Mouse (Mus musculus): ENCODE data around the gene Rcan2. TPM values are rescaled to one million over a fixed set of nuclear protein-coding genes. Genes with fewer than 3 reads are reported as not detected.

Gene Rcan2
- total and polyA plus RNA-seq, 2 experiments from 2014 or later: 50.0 to 69.8 TPM

DNA sequence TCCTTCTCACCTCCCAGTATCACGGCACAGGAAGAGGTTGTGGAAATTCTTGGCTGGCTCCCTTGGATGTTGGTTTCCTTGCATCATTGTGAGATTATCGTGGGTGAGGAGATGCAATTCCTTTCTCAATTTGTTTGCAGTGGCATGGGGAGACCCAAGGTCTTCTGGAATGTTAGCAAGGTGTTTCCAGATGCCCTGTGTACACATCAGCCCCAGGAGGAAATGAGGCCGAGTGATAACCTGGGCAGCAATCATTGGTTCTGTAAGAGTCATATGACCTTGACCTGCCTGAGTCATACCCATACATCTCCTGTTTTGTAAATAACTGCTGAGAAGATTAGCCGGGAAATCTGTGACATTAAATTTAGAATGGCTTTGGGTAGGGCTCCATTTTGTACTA, 10.3 kb downstream of the Rcan2 start:
- WGBS: 84% methylated on average over 4 of the region's 4 CpGs
- Histone ChIP-seq H3K27ac (ENCODE audit: low read depth, low read length) (no peak overlapping the region), H3K4me2 (ENCODE audit: low read depth) (no peak overlapping the region), H3K9me3 (ENCODE audit: low read length) (no peaks in the 10 kb centered on the region), H3K4me1 (ENCODE audit: insufficient read depth) (no peaks in the 10 kb centered on the region), H3K9ac (no peak overlapping the region), H3K27me3 (ENCODE audit: insufficient read depth, low read length) (no peaks in the 10 kb centered on the region), H3K4me3 (ENCODE audit: low read depth, low read length) (no peak overlapping the region), H3K36me3 (ENCODE audit: insufficient read depth) (no peaks in the 10 kb centered on the region)
- TF ChIP-seq CTCF (IDR thresholded peaks at IDR 0.05; ENCODE audit: low read depth): no peak
- ATAC-seq: no peak
- DNase-seq: no peak

DNA sequence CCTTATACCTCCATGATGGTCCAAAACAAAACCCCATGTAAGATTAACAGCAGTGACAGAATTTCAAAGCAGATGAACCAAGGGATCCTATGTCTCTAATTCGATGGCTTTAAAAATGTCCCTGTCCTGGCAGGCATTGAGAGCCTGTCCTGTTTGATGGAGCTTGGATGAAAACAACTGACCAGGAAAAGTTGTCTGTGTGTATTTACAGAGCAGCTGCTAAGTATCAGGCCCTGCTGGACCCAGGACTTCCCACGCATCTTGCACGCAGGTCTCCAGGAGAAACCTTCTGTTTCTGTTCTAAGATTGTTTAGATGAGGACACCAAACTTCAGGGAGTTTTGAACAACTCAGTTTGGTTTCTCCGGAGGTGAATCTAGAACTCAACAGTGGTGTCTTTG, 14.2 kb downstream of the Rcan2 start:
- Histone ChIP-seq H3K27me3 (ENCODE audit: insufficient read depth, low read length) (0 out of 2 replicates have a peak, but pooled peaks cover 3% of the 10 kb centered on the region), H3K9ac (no peak overlapping the region), H3K4me1 (ENCODE audit: insufficient read depth) (no peaks in the 10 kb centered on the region), H3K9me3 (ENCODE audit: low read length) (no peaks in the 10 kb centered on the region), H3K27ac (ENCODE audit: low read depth, low read length) (no peak overlapping the region), H3K4me2 (ENCODE audit: low read depth) (no peak overlapping the region), H3K36me3 (ENCODE audit: insufficient read depth) (no peaks in the 10 kb centered on the region), H3K4me3 (ENCODE audit: low read depth, low read length) (no peak overlapping the region)
- ATAC-seq (no peak), DNase-seq (no peak)
- 91% methylated on average over 4 of the region's 4 CpGs for WGBS
- no peak for TF ChIP-seq CTCF (IDR thresholded peaks at IDR 0.05; ENCODE audit: low read depth)

GRCm38 (mm10) chr17:43816480-43816879, 15.3 kb downstream of the Rcan2 start:
- DNase-seq (no peak), ATAC-seq (no peak)
- Histone ChIP-seq H3K36me3 (ENCODE audit: insufficient read depth) (no peaks in the 10 kb centered on the region), H3K4me1 (ENCODE audit: insufficient read depth) (no peaks in the 10 kb centered on the region), H3K27me3 (ENCODE audit: insufficient read depth, low read length) (0 out of 2 replicates have a peak, but pooled peaks cover 3% of the 10 kb centered on the region), H3K9me3 (ENCODE audit: low read length) (no peaks in the 10 kb centered on the region), H3K4me2 (ENCODE audit: low read depth) (no peak overlapping the region), H3K9ac (no peak overlapping the region), H3K4me3 (ENCODE audit: low read depth, low read length) (no peak overlapping the region), H3K27ac (ENCODE audit: low read depth, low read length) (no peak overlapping the region)
- WGBS: 92% methylated on average over 1 of the region's 1 CpGs
- TF ChIP-seq CTCF (IDR thresholded peaks at IDR 0.05; ENCODE audit: low read depth): no peak

- TF ChIP-seq CTCF (IDR thresholded peaks at IDR 0.05; ENCODE audit: low read depth): no peak
- Histone ChIP-seq H3K27me3 (ENCODE audit: insufficient read depth, low read length) (0 out of 2 replicates have a peak, but pooled peaks cover 3% of the 10 kb centered on the region), H3K27ac (ENCODE audit: low read depth, low read length) (no peak overlapping the region), H3K9ac (no peak overlapping the region), H3K9me3 (ENCODE audit: low read length) (no peaks in the 10 kb centered on the region), H3K4me2 (ENCODE audit: low read depth) (no peak overlapping the region), H3K4me3 (ENCODE audit: low read depth, low read length) (no peak overlapping the region), H3K4me1 (ENCODE audit: insufficient read depth) (no peaks in the 10 kb centered on the region), H3K36me3 (ENCODE audit: insufficient read depth) (no peaks in the 10 kb centered on the region)
- DNase-seq: no peak
- WGBS: 87% methylated on average over 10 of the region's 10 CpGs
- no peak for ATAC-seq
These were observed 16.0 kb downstream of the Rcan2 start for GRCm38 (mm10) chr17:43817171-43817570.

- whole genome bisulfite sequencing: 81% methylated on average over 6 of the region's 6 CpGs
- H3K36me3 ChIP-seq (ENCODE audit: insufficient read depth): no peaks in the 10 kb centered on the region
- no peaks in the 10 kb centered on the region for H3K4me1 ChIP-seq (ENCODE audit: insufficient read depth)
- ATAC-seq (no peak), DNase-seq (no peak)
- no peak overlapping the region for H3K9ac ChIP-seq
- H3K27me3 ChIP-seq (ENCODE audit: insufficient read depth, low read length): 0 out of 2 replicates have a peak, but pooled peaks cover 3% of the 10 kb centered on the region
- TF ChIP-seq CTCF (IDR thresholded peaks at IDR 0.05; ENCODE audit: low read depth): no peak
- no peak overlapping the region for H3K27ac ChIP-seq (ENCODE audit: low read depth, low read length)
- no peak overlapping the region for H3K4me2 ChIP-seq (ENCODE audit: low read depth)
- H3K4me3 ChIP-seq (ENCODE audit: low read depth, low read length): no peak overlapping the region
- no peaks in the 10 kb centered on the region for H3K9me3 ChIP-seq (ENCODE audit: low read length)
These were observed 17.2 kb downstream of the Rcan2 start for GRCm38 (mm10) chr17:43818390-43818789.

DNA sequence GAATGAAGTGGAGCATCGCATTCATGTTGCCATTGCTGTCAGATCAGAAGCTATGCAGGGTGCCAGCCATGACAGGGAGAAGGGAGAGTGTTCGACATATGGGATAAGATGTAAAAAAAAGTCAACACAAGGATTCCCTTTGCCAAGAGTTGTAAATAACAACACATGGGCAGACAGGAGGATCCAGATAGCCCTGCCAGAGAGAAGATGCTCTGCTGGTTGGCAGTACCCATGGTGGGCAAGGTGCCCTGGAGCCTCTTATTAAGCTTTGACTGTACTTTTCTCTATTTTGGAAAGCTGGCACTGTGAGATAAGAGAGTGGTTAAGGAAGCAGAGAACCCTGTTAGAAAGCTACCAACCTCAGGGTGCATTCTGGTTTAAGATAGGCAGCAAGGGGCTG, 19.8 kb downstream of the Rcan2 start:
- no peak for TF ChIP-seq CTCF (IDR thresholded peaks at IDR 0.05; ENCODE audit: low read depth)
- Histone ChIP-seq H3K9me3 (ENCODE audit: low read length) (no peaks in the 10 kb centered on the region), H3K27me3 (ENCODE audit: insufficient read depth, low read length) (0 out of 2 replicates have a peak, but pooled peaks cover 3% of the 10 kb centered on the region), H3K9ac (no peak overlapping the region), H3K4me1 (ENCODE audit: insufficient read depth) (no peaks in the 10 kb centered on the region), H3K36me3 (ENCODE audit: insufficient read depth) (no peaks in the 10 kb centered on the region), H3K4me3 (ENCODE audit: low read depth, low read length) (no peak overlapping the region), H3K27ac (ENCODE audit: low read depth, low read length) (no peak overlapping the region), H3K4me2 (ENCODE audit: low read depth) (no peak overlapping the region)
- ATAC-seq (peak; percentile 93), DNase-seq (peak; percentile 87)
- WGBS: 55% methylated on average over 2 of the region's 2 CpGs

GRCm38 (mm10) chr17:43822207-43822606, 21.1 kb downstream of the Rcan2 start:
- ATAC-seq (0 out of 2 replicates have a peak, but pooled peaks have one; percentile 8), DNase-seq (peak; percentile 36)
- Histone ChIP-seq H3K27me3 (ENCODE audit: insufficient read depth, low read length) (no peaks in the 10 kb centered on the region), H3K27ac (ENCODE audit: low read depth, low read length) (no peak overlapping the region), H3K4me1 (ENCODE audit: insufficient read depth) (no peaks in the 10 kb centered on the region), H3K9ac (no peak overlapping the region), H3K4me3 (ENCODE audit: low read depth, low read length) (no peak overlapping the region), H3K9me3 (ENCODE audit: low read length) (no peaks in the 10 kb centered on the region), H3K4me2 (ENCODE audit: low read depth) (no peak overlapping the region), H3K36me3 (ENCODE audit: insufficient read depth) (no peaks in the 10 kb centered on the region)
- TF ChIP-seq CTCF (IDR thresholded peaks at IDR 0.05; ENCODE audit: low read depth): no peak
- 52% methylated on average over 6 of the region's 6 CpGs for WGBS
